In genomic region chr1:160790630-160791029, GRCm38 (mm10) we compare ENCODE assay signal across 18 mouse cellular contexts. TPM values are rescaled to one million over a fixed set of nuclear protein-coding genes. Genes with fewer than 3 reads are reported as not detected.
A peak's percentile ranks its signal among the peaks of the same experiment; 100 is the strongest.
DNase-seq lines count a peak whose midpoint lies in the region; ATAC-seq and TF ChIP-seq lines count a peak whose summit lies in the region.
"Had no signal": no experiment of that assay in that cellular context is flagged by ENCODE, and none has a peak within 500 bp of the region (broad histone marks: within the 10 kb centered on the region; RNA-seq: fewer than 3 reads in every experiment).

No protein-coding gene starts in this region.

- H3K27ac ChIP-seq in intestine, postnatal 0 days (ENCODE audit: low read depth, low read length) = no peak overlapping the region
- no peak overlapping the region for H3K27ac ChIP-seq in intestine, embryonic 16.5 days (ENCODE audit: low read length)
- H3K27ac ChIP-seq in liver, embryonic 15.5 days (replicated peaks) = 0 out of 2 replicates have a peak overlapping the region, but pooled peaks have one; percentile 11
- H3K27ac ChIP-seq in hindbrain, embryonic 12.5 days = no peak overlapping the region
- H3K27ac ChIP-seq: embryonic facial prominence, embryonic 10.5 days; kidney, embryonic 15.5 days; limb, embryonic 10.5 days; midbrain, embryonic 12.5 days had no signal

- peaks cover 9% of the 10 kb centered on the region; the same call in 1 of the 2 replicates for H3K4me1 ChIP-seq in intestine, postnatal 0 days (replicated peaks; ENCODE audit: control insufficient read depth, insufficient read depth, low read length)
- peaks cover 4% of the 10 kb centered on the region; the same call in 1 of the 2 replicates for H3K4me1 ChIP-seq in intestine, embryonic 16.5 days (ENCODE audit: control insufficient read depth, insufficient read depth, low read length)
- peaks cover 56% of the 10 kb centered on the region for H3K4me1 ChIP-seq in G1E (ENCODE audit: insufficient read depth, low read depth, low read length)
- peaks cover 58% of the 10 kb centered on the region for H3K4me1 ChIP-seq in liver, embryonic 15.5 days (replicated peaks)
- H3K4me1 ChIP-seq in hindbrain, embryonic 12.5 days = peaks cover 8% of the 10 kb centered on the region; the same call in 1 of the 2 replicates

- H3K4me2 ChIP-seq in intestine, postnatal 0 days (replicated peaks; ENCODE audit: low read depth) = no peak overlapping the region
- H3K4me2 ChIP-seq in intestine, embryonic 16.5 days (ENCODE audit: low read depth, low read length) = no peak overlapping the region
- H3K4me2 ChIP-seq in liver, embryonic 15.5 days = 0 out of 2 replicates have a peak overlapping the region, but pooled peaks have one; percentile 2
- H3K4me2 ChIP-seq in hindbrain, embryonic 12.5 days (replicated peaks) = no peak overlapping the region

- DNase-seq in G1E (ENCODE audit: low spot score) = no peak
- no peak for DNase-seq in brain, embryonic 14.5 days (ENCODE audit: low read depth)
- DNase-seq in thymus, adult 18-20 months = no peak
- DNase-seq: cerebellum, postnatal 25 days; layer of hippocampus, postnatal 36 days; lung, adult 2 months; lung, postnatal 4 days; right cerebral cortex, postnatal 14 days; thymus, postnatal 36 days had no signal

- no peak overlapping the region for H3K9ac ChIP-seq in intestine, postnatal 0 days (ENCODE audit: low read depth, low read length)
- no peak overlapping the region for H3K9ac ChIP-seq in intestine, embryonic 16.5 days (ENCODE audit: low read depth, low read length)
- no peak overlapping the region for H3K9ac ChIP-seq in liver, embryonic 15.5 days
- no peak overlapping the region for H3K9ac ChIP-seq in hindbrain, embryonic 12.5 days
- H3K9ac ChIP-seq: kidney, embryonic 15.5 days; midbrain, embryonic 12.5 days had no signal

- H3K9me3 ChIP-seq in intestine, postnatal 0 days (ENCODE audit: control insufficient read depth) = no peaks in the 10 kb centered on the region
- no peaks in the 10 kb centered on the region for H3K9me3 ChIP-seq in intestine, embryonic 16.5 days (ENCODE audit: control insufficient read depth, low read length)
- H3K9me3 ChIP-seq in G1E (replicated peaks) = no peaks in the 10 kb centered on the region
- H3K9me3 ChIP-seq in liver, embryonic 15.5 days (replicated peaks) = no peaks in the 10 kb centered on the region
- no peaks in the 10 kb centered on the region for H3K9me3 ChIP-seq in hindbrain, embryonic 12.5 days (replicated peaks)
- H3K9me3 ChIP-seq: embryonic facial prominence, embryonic 10.5 days; kidney, embryonic 15.5 days; limb, embryonic 10.5 days; midbrain, embryonic 12.5 days had no signal

- no peaks in the 10 kb centered on the region for H3K36me3 ChIP-seq in intestine, postnatal 0 days (ENCODE audit: control insufficient read depth, insufficient read depth)
- no peaks in the 10 kb centered on the region for H3K36me3 ChIP-seq in intestine, embryonic 16.5 days (ENCODE audit: control insufficient read depth, insufficient read depth, low read length)
- H3K36me3 ChIP-seq in G1E (replicated peaks) = peaks cover 4% of the 10 kb centered on the region
- H3K36me3 ChIP-seq in liver, embryonic 15.5 days (replicated peaks) = no peaks in the 10 kb centered on the region
- no peaks in the 10 kb centered on the region for H3K36me3 ChIP-seq in hindbrain, embryonic 12.5 days
- H3K36me3 ChIP-seq: embryonic facial prominence, embryonic 10.5 days; kidney, embryonic 15.5 days; limb, embryonic 10.5 days; midbrain, embryonic 12.5 days had no signal

- peak; percentile 35 for TF ChIP-seq CTCF in intestine, postnatal 0 days (IDR thresholded peaks at IDR 0.05; ENCODE audit: low read depth)
- no peak for TF ChIP-seq CTCF in G1E (IDR thresholded peaks at IDR 0.05; ENCODE audit: low read depth, low read length)
- TF ChIP-seq CTCF in brain, embryonic 14.5 days (IDR thresholded peaks at IDR 0.05; ENCODE audit: borderline replicate concordance, extremely low read depth, insufficient read depth, insufficient read length) = peak; percentile 2; the same call in 1 of the 2 replicates

- no peaks in the 10 kb centered on the region for H3K27me3 ChIP-seq in intestine, postnatal 0 days (replicated peaks; ENCODE audit: control insufficient read depth, insufficient read depth, low read length)
- H3K27me3 ChIP-seq in intestine, embryonic 16.5 days (replicated peaks; ENCODE audit: control insufficient read depth, insufficient read depth, low read length) = no peaks in the 10 kb centered on the region
- H3K27me3 ChIP-seq in G1E (ENCODE audit: insufficient read depth, low read length) = no peaks in the 10 kb centered on the region
- H3K27me3 ChIP-seq in liver, embryonic 15.5 days = no peaks in the 10 kb centered on the region
- no peaks in the 10 kb centered on the region for H3K27me3 ChIP-seq in hindbrain, embryonic 12.5 days
- H3K27me3 ChIP-seq: kidney, embryonic 15.5 days; midbrain, embryonic 12.5 days had no signal

- ATAC-seq in intestine, postnatal 0 days = no peak
- no peak for ATAC-seq in intestine, embryonic 16.5 days
- ATAC-seq in G1E (ENCODE audit: extremely low read depth, insufficient number of reproducible peaks, low FRiP score, poor library complexity, severe bottlenecking) = no peak
- ATAC-seq in liver, embryonic 15.5 days (ENCODE audit: insufficient read depth) = no peak
- no peak for ATAC-seq in hindbrain, embryonic 12.5 days (ENCODE audit: low FRiP score)
- ATAC-seq: forebrain, embryonic 16.5 days had no signal

- H3K4me3 ChIP-seq in intestine, postnatal 0 days (ENCODE audit: low read depth, low read length) = no peak overlapping the region
- no peak overlapping the region for H3K4me3 ChIP-seq in intestine, embryonic 16.5 days (ENCODE audit: low read length)
- peak overlapping the region; percentile 30; the same call in 1 of the 2 replicates for H3K4me3 ChIP-seq in G1E (ENCODE audit: low read depth, low read length)
- H3K4me3 ChIP-seq in liver, embryonic 15.5 days (replicated peaks) = peak overlapping the region; percentile 98; the same call in 1 of the 2 replicates
- H3K4me3 ChIP-seq in hindbrain, embryonic 12.5 days = no peak overlapping the region
- H3K4me3 ChIP-seq: midbrain, embryonic 12.5 days had no signal

- no peak for TF ChIP-seq POLR2A in brain, embryonic 14.5 days (IDR thresholded peaks at IDR 0.05; ENCODE audit: borderline replicate concordance, extremely low read depth, insufficient read depth, insufficient read length, poor library complexity, severe bottlenecking)

RNA-seq across cellular contexts. Expression of gene Rabgap1l, which starts 2.4 kb away (rescaled TPM):
- polyA plus RNA-seq in intestine, postnatal 0 days (2015; fragmentation: Nextera tagmentation; extraction: Ambion mirVana) = 23.2 and 25.6 TPM in 2 replicates
- polyA plus RNA-seq in intestine, embryonic 16.5 days (2015; fragmentation: Nextera tagmentation; extraction: Ambion mirVana) = 16.7 and 18.5 TPM in 2 replicates
- 256 and 302 TPM in 2 replicates for total RNA-seq in G1E (2014; fragmentation: Nextera tagmentation)
- 237 and 325 TPM in 2 replicates for total RNA-seq in G1E (2017)
- polyA plus RNA-seq in G1E (2012) = 11.8 and 12.9 TPM in 2 replicates
- polyA plus RNA-seq in brain, embryonic 14.5 days (2012; rRNA removed) = 30.4 and 40.7 TPM in 2 replicates
- polyA plus RNA-seq in liver, embryonic 15.5 days (2015; fragmentation: Nextera tagmentation; extraction: Ambion mirVana) = 26.5 and 26.7 TPM in 2 replicates
- polyA plus RNA-seq in hindbrain, embryonic 12.5 days (2016; fragmentation: Nextera tagmentation; extraction: Ambion mirVana) = 20.5 and 21.3 TPM in 2 replicates

Comparison
In these comparisons a context has a peak if more than half of its experiments do, and no peak if none do; other contexts are left out.
1. H3K4me3 ChIP-seq: peak in G1E (single experiment) and liver, embryonic 15.5 days (single experiment); none in intestine, postnatal 0 days (single experiment), intestine, embryonic 16.5 days (single experiment) and hindbrain, embryonic 12.5 days (single experiment).